ENCODE assay signal across 1 mouse cellular context in genomic region chrX:73321029-73321428, GRCm38 (mm10).
TF ChIP-seq lines count a peak whose summit lies in the region.

No protein-coding gene starts in this region.

TF ChIP-seq in myocyte, 11 proteins besides CTCF, POLR2A, EP300 and RAD21:
- TF ChIP-seq REST (IDR thresholded peaks at IDR 0.05; ENCODE audit: insufficient read depth, insufficient read length) (no peak), TCF3 (IDR thresholded peaks at IDR 0.05; ENCODE audit: insufficient read length, low read depth) (peak; percentile 49), MYOG (IDR thresholded peaks at IDR 0.05; ENCODE audit: control insufficient read depth in 1 of 3, insufficient read depth in 1 of 3, insufficient read length in 2 of 3, low read depth in 2 of 3) (peak; percentile 34 to 94 (median 92)), CEBPB (IDR thresholded peaks at IDR 0.05; ENCODE audit: insufficient read depth, poor library complexity, severe bottlenecking) (no peak), USF1 (IDR thresholded peaks at IDR 0.05; ENCODE audit: low read depth) (no peak), MYOD1 (IDR thresholded peaks at IDR 0.05; ENCODE audit: control insufficient read depth in 1 of 3, insufficient read length in 2 of 3, low read depth in 2 of 3) (peak; percentile 77 to 85 (median 78)), E2F4 (IDR thresholded peaks at IDR 0.05; ENCODE audit: insufficient read depth) (no peak), SRF (IDR thresholded peaks at IDR 0.05; ENCODE audit: control insufficient read depth, insufficient read length, low read depth) (no peak), TCF12 (IDR thresholded peaks at IDR 0.05; ENCODE audit: insufficient read depth, poor library complexity, severe bottlenecking) (peak; percentile 82)
